Mouse (Mus musculus): ENCODE measurements around the gene Sncg. TPM values are rescaled to one million over a fixed set of nuclear protein-coding genes. Genes with fewer than 3 reads are reported as not detected.
"Not testable (repeated sequence)": the region's sequence is repeated elsewhere in the genome, so short reads cannot be mapped to it uniquely, and the experiment has no call there.

The Sncg gene
- total RNA-seq, 1 experiment from 2014 or later, result not detected

DNA sequence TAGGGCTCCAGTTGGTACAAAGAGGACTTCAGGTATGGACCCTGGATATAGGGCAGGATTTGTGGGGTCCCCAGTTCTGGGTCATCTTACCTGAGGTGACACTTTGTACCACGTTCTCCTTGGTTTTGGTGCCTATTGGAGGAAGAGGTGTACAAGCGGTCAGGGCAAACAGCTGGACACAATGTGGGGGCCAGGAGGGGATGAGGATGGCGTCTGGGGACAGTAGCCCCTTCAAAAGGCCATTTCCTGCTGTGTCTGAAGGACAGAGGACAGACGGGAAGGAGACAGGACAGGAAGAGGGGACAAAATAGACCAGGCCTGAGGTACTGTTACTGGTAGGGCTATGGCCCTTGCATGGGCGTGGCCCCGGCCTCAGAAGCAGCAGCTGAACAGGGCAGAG lies 1.0 kb downstream of the Sncg start:
- no peak for ATAC-seq (ENCODE audit: extremely low read depth, insufficient number of reproducible peaks, low FRiP score, poor library complexity, severe bottlenecking)

DNA sequence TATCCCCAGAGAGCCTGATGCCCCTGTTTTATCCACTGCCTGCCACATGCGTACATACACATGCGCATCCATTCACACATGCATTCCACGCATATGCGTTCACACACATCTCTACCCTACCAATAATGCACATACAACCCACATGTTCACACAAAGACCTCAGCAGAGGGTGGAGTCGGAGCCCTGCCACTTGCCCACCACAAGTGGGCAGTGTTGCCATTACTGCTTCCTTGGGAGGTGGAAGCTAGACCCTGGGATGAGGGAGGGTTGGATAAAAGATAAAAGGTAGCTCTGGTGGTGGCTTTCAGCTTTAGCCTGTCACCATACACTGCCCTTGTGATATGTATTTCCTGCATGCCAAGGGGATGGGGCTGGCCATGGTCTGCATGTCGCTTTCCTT lies 1.9 kb downstream of the Sncg start:
- ATAC-seq (ENCODE audit: extremely low read depth, insufficient number of reproducible peaks, low FRiP score, poor library complexity, severe bottlenecking), result no peak

DNA sequence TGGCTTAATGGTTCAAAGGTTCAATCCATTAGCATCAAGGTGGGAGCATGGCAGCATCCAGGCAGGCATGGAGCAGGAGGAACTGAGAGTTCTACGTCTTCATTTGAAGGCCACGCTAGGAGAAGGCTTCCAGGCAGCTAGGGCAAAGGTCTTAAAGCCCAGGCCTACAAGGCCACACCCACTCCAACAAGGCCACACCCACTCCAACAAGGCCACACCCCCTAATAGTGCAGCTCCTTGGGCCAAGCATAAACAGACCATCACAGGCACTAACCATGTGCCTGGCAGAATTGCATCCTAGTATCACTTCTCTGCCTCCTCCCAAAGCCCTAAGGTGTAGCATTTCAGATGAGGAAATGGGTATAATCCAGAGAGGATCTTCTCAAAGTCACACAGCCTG lies 2.8 kb downstream of the Sncg start:
- no peak for ATAC-seq (ENCODE audit: extremely low read depth, insufficient number of reproducible peaks, low FRiP score, poor library complexity, severe bottlenecking)

DNA sequence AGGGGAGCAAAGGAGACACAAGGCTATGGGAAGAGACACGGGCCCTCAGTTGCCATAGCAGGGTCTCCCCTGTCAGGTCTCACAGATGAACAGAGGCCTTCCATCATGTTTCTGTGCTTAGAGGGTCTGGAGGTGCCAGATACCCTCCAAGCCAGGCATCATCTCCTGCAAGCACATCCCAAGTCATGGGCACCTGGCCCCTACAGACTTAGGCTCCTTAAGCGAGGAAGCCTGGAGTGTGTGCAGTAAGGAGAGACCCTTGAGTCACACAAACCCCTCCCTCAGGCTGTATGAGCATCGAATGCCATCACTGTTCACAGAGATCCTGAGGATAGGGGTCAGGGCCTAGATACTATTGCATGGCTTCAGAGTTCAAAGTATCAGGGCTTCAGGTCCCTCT lies 3.7 kb downstream of the Sncg start:
- no peak for ATAC-seq (ENCODE audit: extremely low read depth, insufficient number of reproducible peaks, low FRiP score, poor library complexity, severe bottlenecking)

DNA sequence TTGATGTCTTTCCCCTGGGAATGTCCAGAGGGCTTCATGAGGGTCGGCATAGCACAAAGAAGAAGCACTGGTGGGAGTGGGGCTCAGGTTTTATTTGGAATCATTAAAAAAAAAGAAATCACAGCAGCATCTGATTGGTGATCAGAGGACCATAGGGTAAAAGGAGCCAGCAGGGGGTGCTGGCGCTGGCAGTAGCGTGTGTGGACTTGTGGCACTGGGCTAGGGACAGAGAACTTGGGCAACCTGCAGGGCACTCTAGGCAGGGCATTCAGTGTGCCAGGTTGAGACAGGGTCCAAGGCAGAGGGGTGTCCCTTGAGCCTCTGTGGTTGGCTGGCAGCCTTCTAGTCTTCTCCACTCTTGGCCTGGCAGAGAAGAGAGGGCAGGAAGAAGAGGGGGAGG lies 4.4 kb downstream of the Sncg start:
- no peak for ATAC-seq (ENCODE audit: extremely low read depth, insufficient number of reproducible peaks, low FRiP score, poor library complexity, severe bottlenecking)

DNA sequence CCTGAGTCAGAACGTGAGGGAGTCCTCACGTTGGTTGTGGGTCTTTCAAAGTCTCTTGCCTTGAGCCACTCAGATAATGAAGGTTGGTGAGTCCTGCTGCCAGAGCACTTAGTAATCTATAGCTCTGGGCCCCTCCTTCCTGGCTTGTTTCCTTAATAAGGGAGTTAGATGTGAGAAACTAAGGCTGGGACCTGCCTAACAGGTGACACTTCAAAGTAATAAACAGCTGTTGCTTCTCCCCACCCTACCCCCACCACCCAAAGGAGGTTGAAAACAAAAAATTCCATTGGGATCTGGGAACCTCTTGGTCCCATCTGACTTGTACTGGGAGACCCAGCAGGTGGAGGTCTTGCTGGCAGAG lies 9.5 kb downstream of the Sncg start:
- no peak for ATAC-seq (ENCODE audit: extremely low read depth, insufficient number of reproducible peaks, low FRiP score, poor library complexity, severe bottlenecking)

DNA sequence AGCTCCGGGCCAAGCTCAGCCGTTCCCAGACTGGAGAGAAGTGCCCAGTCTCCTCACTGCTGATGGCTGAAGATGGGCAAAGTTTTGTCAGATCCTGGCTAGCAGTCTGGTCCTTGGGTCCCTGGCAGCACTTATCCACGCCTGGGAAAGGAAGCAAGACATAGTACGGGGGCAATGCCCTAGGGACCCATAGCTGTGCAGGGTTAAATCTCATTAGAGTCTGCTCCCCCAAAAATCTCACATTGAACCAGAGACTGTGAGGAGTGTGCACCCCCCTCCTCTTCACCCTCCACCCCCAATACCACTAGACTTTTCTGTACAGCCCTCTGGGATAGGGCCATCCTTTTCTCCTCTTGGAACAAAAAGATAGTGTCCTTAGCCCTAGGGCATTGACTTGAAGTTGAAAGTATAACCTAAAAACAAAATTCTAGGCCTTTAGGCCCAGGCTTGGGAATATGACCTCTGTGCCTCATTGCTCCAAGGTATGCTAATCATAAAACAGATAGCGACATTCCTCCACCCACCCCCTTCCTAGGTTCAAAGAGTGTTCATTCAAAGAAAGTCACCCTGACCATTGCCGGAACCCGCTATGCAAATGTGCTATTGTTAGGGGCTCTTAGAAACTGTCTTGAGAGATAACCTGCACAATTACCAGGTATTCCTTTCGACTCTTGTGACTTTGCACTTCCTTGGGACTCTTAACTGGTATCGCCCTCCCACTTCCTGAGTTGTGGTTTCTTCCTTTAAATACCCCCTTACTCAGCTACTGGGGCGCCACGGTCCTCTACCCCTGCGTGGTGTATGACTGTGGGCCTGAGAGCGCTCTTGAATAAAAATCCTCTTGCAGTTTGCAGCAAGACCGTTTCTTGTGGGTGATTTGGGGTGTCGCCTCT lies 10.1 kb downstream of the Sncg start:
- ATAC-seq (ENCODE audit: extremely low read depth, insufficient number of reproducible peaks, low FRiP score, poor library complexity, severe bottlenecking), result not testable (repeated sequence)

DNA sequence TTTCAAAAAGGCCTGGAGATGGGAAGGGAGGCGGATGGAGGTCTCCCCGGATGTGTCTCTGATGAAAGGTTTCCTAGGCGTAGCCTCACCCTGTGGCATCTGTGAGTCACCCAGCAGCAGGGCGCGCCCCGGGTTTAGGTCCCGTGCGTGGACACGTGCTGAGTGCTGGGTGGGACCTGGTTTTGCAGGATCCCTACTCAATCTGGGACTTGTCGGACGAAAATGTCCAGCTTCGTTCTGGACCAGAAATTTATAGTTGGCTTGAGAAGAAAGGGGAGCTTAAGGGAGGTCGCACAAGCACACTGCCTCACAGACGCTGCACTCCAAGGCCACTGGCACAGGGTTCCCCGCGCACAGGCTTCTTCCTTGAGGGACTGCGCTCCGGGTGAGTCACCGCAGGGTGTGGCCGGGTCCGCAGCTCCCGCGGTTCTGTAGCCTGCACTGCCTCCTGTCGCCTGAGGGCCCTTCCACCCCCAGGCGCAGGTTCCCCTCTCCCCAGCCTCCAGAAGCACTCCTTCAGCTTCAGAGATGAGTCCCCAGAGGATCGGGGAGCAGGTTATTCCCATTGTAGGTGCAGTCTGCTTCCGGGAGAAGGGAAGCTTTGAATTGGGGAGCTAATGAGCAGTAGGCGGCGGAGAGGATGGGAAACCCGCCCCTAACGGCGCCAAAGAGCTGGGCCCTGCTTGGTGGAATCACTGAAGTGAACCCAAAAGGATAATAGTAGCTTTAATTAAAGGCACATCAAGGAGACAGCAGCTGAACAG lies 10.9 kb downstream of the Sncg start:
- no peak for ATAC-seq (ENCODE audit: extremely low read depth, insufficient number of reproducible peaks, low FRiP score, poor library complexity, severe bottlenecking)

DNA sequence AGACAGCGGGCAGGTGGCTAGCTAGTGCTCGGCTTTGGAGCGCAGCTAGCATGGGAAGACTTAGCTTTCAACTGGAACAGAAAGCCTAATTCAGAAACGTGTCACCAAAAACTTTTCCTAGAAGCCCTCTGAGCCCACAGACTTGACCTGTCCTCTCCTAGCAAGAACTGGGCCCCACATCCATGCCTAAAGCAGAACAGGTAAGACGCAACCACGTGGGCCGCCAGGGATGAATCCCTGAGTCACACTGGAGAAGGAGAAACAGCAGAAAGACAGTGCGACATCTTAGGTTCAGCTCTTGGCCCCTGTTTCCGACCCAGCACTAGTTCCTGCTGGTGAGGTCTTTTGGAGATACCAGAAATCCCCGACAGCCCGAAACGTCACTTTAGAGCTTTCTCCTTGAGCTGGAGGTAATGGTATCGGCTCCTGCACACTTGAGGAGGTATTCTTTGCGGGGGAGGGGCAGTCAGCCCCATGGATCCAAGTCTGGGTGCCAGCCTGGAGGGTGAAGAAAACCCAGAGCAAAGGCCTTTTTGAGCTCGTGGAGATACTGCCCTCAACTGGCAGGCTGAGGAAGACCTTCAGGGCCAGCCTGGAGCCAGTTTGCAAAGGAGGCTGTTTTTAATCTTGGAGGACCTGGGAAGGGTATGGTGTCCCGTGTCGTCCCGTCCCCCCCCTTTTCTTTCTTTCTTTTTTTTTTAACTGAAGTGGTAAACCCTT lies 11.7 kb downstream of the Sncg start:
- ATAC-seq (ENCODE audit: extremely low read depth, insufficient number of reproducible peaks, low FRiP score, poor library complexity, severe bottlenecking), result no peak

DNA sequence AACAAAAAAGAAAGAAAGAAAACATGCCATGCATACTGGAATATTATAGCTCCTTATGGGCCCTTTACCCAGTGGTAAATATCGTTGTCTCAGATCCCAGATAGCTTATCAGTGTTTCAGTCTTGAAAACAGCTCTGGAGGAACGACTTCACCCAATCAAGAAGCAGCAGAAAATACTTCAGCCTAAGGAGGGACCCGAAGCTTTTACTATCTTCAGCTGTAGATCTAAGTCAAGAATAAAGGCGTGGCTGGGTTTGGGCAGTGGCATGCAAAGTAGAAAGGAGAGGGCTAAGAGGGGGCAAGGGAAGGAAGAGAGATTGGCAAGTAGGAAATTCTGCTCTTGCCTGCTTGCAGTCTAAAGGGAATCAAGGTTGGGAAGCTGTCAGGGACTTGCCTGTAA lies 12.5 kb downstream of the Sncg start:
- ATAC-seq (ENCODE audit: extremely low read depth, insufficient number of reproducible peaks, low FRiP score, poor library complexity, severe bottlenecking), result no peak

DNA sequence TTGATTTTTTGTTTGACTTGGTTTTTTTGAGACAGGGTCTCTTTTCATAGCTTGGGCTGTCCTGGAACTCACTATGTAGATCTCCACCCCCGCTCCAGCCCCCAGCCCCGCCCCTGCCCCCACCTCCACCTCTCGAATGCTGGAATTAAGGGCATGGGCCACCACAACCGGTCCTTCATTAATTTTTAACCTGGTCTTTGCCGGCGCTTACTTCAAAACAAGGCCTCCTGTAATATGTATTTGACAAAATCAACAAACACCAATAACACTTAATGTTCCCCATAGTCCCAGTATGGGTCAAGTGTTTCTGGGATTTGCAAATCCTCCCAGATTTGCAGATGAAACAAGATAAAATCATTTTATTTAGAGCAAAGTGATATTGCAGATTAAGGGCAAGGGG lies 14.3 kb downstream of the Sncg start:
- no peak for ATAC-seq (ENCODE audit: extremely low read depth, insufficient number of reproducible peaks, low FRiP score, poor library complexity, severe bottlenecking)

DNA sequence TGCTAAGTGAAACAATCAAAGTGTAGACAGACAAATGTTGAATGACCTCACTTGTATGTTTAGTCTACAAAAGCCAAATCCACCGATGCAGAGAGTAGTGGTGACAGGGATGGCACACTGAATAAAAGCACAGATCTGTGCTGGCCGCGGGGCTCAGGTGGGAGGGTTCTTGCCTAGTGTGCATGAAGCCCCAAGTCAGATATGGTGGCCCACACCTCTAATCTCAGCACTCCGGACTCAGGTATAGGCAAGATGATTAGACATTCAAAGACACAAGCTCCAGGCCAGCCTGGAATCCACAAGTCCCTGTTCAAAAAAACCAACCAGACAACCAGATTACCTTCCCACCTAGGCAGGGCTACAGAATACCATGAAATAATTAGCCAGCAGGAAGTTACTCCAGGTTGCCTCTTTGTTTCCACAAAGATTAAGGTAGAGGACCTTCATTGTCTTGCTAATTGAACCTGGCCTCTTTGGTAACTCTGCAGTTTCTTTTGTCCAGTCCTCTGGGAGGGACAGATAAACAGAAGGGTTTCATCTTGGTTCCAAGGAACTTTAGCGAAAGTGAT lies 14.8 kb downstream of the Sncg start:
- ATAC-seq (ENCODE audit: extremely low read depth, insufficient number of reproducible peaks, low FRiP score, poor library complexity, severe bottlenecking), result no peak

DNA sequence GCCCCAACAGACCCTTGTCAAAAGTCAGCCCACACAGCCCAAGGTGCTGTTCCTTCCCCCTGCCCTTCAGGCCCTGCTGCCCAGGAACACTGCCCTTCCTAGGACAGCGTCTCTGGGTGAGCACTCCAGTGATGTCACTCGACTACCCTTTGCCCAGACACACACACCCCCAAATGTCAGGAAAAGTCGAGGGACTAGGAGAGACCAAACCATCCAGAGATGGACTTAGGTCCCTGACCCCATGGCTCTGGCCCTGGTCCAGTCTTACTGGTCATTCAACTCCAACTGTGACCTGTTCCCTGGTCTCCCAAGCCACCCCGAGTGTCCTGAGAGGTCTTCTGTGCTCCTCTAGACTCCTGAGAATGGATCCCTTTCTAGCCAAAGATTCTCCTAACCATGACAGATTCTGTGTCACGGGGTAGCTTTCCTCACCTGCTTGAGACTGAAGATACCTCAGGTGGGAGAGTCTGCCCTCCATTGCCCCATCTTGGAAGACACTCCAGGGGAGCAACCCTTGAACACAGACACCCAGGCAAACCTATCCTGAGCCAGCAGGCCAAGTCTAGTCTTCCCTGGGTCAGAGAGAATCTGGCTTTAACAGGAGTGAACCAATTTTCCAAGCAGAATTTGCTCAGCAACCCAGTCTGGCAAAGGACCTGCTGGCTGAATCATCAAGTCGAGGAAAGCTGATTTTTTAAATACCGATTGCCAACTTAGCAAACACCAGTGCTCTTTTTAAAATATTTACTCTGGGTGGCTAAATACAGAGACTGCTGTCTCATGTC lies 16.7 kb downstream of the Sncg start:
- no peak for ATAC-seq (ENCODE audit: extremely low read depth, insufficient number of reproducible peaks, low FRiP score, poor library complexity, severe bottlenecking)

DNA sequence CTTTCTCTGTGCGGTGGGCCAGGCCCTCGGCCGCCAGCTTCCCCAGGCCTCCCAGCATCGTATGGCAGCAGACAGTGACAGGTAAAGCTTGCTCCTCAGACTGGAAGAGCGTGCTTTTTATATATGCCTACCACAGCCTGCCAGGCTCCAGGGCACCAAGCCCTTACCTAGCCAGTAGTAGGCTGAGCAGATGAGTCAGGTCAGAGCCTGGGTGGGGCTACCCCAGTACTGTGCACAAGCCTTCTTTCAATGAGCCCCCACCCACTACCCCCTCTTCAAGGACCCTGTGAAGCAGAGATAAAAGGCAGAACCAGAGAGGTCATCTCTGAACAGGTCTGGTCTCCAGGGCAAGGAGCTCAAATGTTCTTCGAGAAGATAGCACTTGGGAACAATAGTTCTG lies 19.3 kb downstream of the Sncg start, which contains the start of gene Fam25c:
TSS of gene Fam25c (minus strand) at position 133 of the 400 bp plus-strand sequence.
- ATAC-seq (ENCODE audit: extremely low read depth, insufficient number of reproducible peaks, low FRiP score, poor library complexity, severe bottlenecking), result no peak

DNA sequence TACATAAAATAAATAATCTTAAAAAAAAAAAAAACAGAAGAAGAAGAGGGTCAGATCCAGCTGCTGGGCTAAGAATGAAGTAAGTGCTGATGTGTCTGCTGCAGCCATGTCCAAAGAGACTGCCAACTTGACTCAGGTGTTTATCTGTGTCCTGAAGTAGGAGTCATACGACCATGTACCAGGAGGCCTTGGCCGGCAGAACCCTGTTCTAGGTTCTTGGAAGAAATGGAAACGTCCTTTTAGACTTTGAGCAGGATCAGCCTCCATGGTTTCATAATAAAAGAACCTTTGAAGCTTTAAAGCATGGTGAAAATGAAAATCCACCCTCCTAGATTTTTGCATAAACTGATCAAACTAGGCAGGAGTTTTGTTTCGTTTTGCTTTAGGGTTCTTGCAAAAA lies 20.1 kb downstream of the Sncg start:
- no peak for ATAC-seq (ENCODE audit: extremely low read depth, insufficient number of reproducible peaks, low FRiP score, poor library complexity, severe bottlenecking)

DNA sequence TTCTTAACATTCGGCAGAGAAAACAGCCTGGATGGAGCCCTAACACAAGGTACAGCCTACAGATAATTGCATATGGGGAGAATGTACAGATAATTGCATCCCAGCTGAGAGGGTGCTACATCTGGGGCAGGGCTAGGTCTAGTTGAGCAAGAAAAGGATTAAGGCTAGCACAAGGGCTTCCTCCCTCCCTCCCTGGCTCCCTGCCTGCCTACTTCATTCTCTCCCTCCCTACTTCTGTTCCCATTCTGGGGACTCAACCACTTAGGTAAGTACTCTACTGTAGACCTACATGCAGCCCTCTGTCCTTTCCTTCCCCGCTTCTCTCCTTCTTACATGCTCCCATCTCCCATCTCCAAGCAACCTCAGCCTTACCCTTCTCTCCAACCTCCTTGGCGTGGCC lies 21.3 kb downstream of the Sncg start:
- ATAC-seq (ENCODE audit: extremely low read depth, insufficient number of reproducible peaks, low FRiP score, poor library complexity, severe bottlenecking), result no peak

DNA sequence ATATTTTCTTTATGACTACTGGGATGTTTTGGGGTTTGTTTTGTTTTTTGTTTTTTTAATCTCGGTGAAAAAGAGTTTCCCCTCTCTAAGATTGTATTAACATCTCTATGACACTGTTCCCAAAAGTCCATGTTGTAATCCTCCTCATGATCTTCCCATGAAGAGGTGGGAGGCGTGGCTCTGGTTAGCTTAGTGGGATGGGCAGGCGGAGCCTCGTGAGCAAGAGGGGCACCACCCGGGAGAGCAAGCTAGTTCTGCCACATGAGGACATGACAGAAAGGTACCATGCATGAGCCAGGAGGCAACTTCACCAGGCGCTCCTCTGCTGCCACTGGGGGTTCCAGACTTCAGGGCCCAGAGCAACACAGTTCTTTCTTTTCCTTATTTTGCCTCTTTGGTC lies 22.1 kb downstream of the Sncg start:
- no peak for ATAC-seq (ENCODE audit: extremely low read depth, insufficient number of reproducible peaks, low FRiP score, poor library complexity, severe bottlenecking)

DNA sequence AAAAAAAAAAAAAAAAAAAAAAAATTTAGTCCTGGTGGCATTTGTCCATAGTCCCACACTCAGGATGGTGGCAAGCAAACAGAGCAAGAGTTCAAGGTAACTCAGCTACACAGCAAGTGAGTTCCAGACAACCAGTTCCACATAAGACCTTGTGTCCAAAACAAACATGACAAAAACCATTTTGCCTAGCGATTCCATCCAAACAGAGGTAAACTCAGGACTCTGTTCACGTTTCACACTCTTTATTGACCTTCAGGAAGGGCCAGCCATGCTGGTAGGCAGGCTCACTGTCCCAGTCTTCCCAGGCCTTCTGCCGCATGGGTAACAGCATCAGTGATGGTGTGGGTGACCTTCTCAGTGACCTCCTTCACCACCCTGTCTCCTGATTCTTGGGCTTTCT lies 22.9 kb downstream of the Sncg start:
- no peak for ATAC-seq (ENCODE audit: extremely low read depth, insufficient number of reproducible peaks, low FRiP score, poor library complexity, severe bottlenecking)

DNA sequence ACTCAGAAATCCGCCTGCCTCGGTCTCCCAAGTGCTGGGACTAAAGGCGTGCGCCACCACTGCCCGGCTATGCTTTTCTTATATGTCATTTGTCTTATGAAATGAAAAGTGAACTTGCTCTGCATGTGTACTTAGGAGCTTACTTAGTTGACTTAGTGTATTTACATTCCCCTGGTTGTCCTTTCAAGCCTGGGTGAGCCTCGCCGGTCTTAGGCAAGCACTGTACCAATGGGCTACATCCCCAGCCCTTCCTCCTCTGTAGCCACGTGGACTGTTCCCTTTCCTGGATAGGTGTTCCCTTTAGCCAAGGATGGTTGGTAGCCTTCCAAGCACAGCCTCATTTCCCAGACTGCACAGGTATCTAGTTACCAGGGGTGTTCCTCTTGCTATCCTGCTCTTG lies 25.6 kb downstream of the Sncg start:
- ATAC-seq (ENCODE audit: extremely low read depth, insufficient number of reproducible peaks, low FRiP score, poor library complexity, severe bottlenecking), result no peak

Data from neutrophil, adult 5-6 weeks (primary cell).